Mouse (Mus musculus): ENCODE measurements around the gene Pcbp2. TPM values are rescaled to one million over a fixed set of nuclear protein-coding genes. Genes with fewer than 3 reads are reported as not detected.

The Pcbp2 gene
- polyA plus RNA-seq, 1 experiment from 2014 or later, result 154 TPM

DNA sequence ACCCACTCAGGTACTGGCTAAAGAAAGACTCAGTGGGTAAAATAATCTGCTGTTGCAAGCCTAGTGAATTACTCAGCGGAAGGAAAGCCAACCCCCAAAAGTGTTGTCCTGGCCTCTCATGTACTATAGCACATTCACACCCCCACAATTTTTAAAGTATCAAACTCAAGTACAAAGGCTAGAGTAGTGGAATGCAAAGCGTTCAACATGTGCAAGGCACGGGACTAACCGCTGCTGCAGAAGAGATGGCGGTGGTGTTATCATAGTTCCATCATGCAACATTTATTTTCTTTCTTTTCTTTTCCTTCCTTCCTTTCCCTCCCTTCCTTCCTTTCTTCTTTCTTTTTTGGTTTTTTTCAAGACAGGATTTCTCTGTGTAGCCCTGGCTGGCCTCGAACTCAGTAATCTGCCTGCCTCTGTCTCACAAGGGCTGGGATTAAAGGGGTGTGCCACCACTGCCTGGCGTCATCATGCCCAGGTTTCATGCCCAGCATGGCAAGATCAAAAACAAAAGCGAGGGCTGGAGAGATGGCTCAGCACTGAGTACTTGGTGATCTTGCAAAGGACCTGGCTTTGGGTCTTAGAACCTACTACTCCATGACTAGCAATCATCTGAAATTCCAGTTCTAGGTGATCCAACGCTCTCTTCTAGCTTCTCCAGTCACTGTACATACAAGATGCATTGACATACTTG lies 35.6 kb downstream of the Pcbp2 start:
- Histone ChIP-seq H3K4me2 (replicated peaks; ENCODE audit: low read depth, low read length) (no peak overlapping the region), H3K9ac (replicated peaks; ENCODE audit: low read depth) (no peak overlapping the region), H3K4me3 (ENCODE audit: low read depth, low read length) (no peak overlapping the region), H3K4me1 (ENCODE audit: insufficient read depth, low read depth, low read length) (no peaks in the 10 kb centered on the region; the same call in 1 of the 2 replicates), H3K36me3 (ENCODE audit: insufficient read depth, low read length) (peaks cover 23% of the 10 kb centered on the region), H3K27ac (ENCODE audit: low read length) (no peak overlapping the region), H3K27me3 (replicated peaks; ENCODE audit: insufficient read depth, low read length) (no peaks in the 10 kb centered on the region), H3K9me3 (ENCODE audit: low read length) (no peaks in the 10 kb centered on the region)
- peak; percentile 31; the same call in 1 of the 2 replicates for ATAC-seq
- peak; percentile 50 for DNase-seq (ENCODE audit: low spot score)
- WGBS, result 49% methylated on average over 9 of the region's 9 CpGs
- no peak for TF ChIP-seq EP300 (IDR thresholded peaks at IDR 0.05)
- no peak for TF ChIP-seq CTCF (IDR thresholded peaks at IDR 0.05)

DNA sequence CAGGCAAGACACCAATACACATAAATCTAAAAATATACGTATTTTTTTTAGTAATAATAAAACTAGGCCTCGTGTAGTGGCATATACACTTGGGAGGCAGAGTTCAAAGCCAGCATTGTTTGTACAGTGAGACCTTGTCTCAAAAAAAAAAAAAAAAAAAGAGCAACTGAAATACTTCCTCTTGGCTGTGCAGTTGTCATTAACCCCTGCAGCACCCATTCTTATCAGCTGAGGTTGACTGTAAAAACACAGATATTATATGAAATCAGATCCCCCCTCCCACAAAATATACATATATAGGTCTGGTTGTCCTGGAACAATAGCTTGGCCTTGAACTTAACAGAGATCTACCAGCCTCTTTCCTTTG lies 36.1 kb downstream of the Pcbp2 start:
- H3K4me3 ChIP-seq (ENCODE audit: low read depth, low read length), result no peak overlapping the region
- no peak for ATAC-seq
- H3K27me3 ChIP-seq (replicated peaks; ENCODE audit: insufficient read depth, low read length), result no peaks in the 10 kb centered on the region
- H3K4me1 ChIP-seq (ENCODE audit: insufficient read depth, low read depth, low read length), result no peaks in the 10 kb centered on the region; the same call in 1 of the 2 replicates
- H3K4me2 ChIP-seq (replicated peaks; ENCODE audit: low read depth, low read length), result no peak overlapping the region
- no peak for TF ChIP-seq CTCF (IDR thresholded peaks at IDR 0.05)
- no peak for TF ChIP-seq EP300 (IDR thresholded peaks at IDR 0.05)
- peaks cover 18% of the 10 kb centered on the region; the same call in 1 of the 2 replicates for H3K36me3 ChIP-seq (ENCODE audit: insufficient read depth, low read length)
- no peak for DNase-seq (ENCODE audit: low spot score)
- no peaks in the 10 kb centered on the region for H3K9me3 ChIP-seq (ENCODE audit: low read length)
- WGBS, result 3% methylated on average over 2 of the region's 2 CpGs
- H3K9ac ChIP-seq (replicated peaks; ENCODE audit: low read depth), result no peak overlapping the region
- H3K27ac ChIP-seq (ENCODE audit: low read length), result no peak overlapping the region

DNA sequence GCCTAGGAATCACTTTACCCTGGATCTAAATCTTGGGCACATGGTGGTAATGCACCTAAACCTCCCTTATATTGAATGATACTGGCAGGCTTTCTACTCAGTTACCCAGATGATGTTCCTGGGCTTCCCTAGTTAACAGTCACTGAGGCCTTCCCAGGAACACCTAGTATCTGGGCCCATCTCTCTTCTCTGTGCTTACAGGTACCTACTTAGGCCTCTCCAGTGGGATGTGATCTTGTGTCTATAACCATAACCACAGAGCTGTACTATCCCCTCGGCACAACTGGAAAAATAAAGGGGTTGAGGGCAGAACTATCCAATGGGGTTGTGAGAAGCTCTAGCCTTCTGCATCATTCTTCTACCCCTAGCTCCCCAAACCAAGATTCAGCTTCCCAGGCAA lies 36.5 kb downstream of the Pcbp2 start:
- no peak for TF ChIP-seq EP300 (IDR thresholded peaks at IDR 0.05)
- TF ChIP-seq CTCF (IDR thresholded peaks at IDR 0.05), result no peak
- H3K27me3 ChIP-seq (replicated peaks; ENCODE audit: insufficient read depth, low read length), result no peaks in the 10 kb centered on the region
- H3K27ac ChIP-seq (ENCODE audit: low read length), result no peak overlapping the region
- no peaks in the 10 kb centered on the region for H3K9me3 ChIP-seq (ENCODE audit: low read length)
- H3K9ac ChIP-seq (replicated peaks; ENCODE audit: low read depth), result no peak overlapping the region
- H3K4me1 ChIP-seq (ENCODE audit: insufficient read depth, low read depth, low read length), result no peaks in the 10 kb centered on the region; the same call in 1 of the 2 replicates
- no peak overlapping the region for H3K4me3 ChIP-seq (ENCODE audit: low read depth, low read length)
- WGBS, result 84% methylated on average over 1 of the region's 1 CpGs
- no peak overlapping the region for H3K4me2 ChIP-seq (replicated peaks; ENCODE audit: low read depth, low read length)
- peaks cover 17% of the 10 kb centered on the region; the same call in 1 of the 2 replicates for H3K36me3 ChIP-seq (ENCODE audit: insufficient read depth, low read length)
- no peak for DNase-seq (ENCODE audit: low spot score)
- no peak for ATAC-seq

DNA sequence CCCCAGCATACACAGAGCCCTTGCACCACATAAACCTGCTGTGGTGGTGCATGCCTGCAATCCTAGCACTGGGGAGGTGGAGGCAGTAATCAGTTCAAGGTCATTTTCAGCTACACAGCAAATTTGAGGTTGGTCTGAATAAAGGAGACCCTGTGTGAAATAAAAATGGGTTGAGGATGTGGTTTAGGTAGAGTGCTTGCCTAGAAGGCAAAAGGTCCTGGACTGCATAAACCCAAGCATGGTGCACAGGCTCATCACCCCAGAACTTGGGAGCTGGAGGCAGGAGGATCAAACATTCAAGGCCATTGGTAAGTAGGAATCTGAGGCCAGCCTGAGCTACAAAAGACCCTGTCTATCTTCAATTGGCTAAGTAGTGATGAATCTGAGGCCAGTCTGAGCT lies 37.2 kb downstream of the Pcbp2 start:
- no peaks in the 10 kb centered on the region; the same call in 1 of the 2 replicates for H3K4me1 ChIP-seq (ENCODE audit: insufficient read depth, low read depth, low read length)
- ATAC-seq, result no peak
- no peak overlapping the region for H3K4me2 ChIP-seq (replicated peaks; ENCODE audit: low read depth, low read length)
- H3K36me3 ChIP-seq (ENCODE audit: insufficient read depth, low read length), result peaks cover 16% of the 10 kb centered on the region; the same call in 1 of the 2 replicates
- no peak overlapping the region for H3K4me3 ChIP-seq (ENCODE audit: low read depth, low read length)
- TF ChIP-seq CTCF (IDR thresholded peaks at IDR 0.05), result no peak
- H3K9ac ChIP-seq (replicated peaks; ENCODE audit: low read depth), result no peak overlapping the region
- H3K27ac ChIP-seq (ENCODE audit: low read length), result no peak overlapping the region
- DNase-seq (ENCODE audit: low spot score), result no peak
- no peaks in the 10 kb centered on the region for H3K27me3 ChIP-seq (replicated peaks; ENCODE audit: insufficient read depth, low read length)
- no peaks in the 10 kb centered on the region for H3K9me3 ChIP-seq (ENCODE audit: low read length)

DNA sequence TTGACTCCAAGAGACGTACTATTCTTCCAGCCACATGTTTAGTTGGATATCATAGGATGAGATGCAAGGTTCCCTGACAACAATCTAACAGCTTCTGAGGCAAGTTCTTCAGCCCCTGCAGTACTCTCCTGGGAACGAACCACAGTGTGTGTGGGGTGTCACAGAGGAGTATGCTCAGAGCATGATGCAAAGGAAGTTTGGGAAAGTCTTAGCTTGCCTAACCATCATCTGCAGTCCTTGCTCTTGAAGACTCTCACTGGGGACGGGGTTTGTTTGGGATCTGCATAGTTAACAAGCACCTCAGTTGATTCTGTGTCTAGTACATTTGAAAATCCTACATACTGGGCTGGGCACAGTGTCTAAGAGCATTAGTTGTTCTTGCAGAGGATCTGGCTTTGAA lies 38.0 kb downstream of the Pcbp2 start:
- Histone ChIP-seq H3K4me3 (ENCODE audit: low read depth, low read length) (no peak overlapping the region), H3K4me1 (ENCODE audit: insufficient read depth, low read depth, low read length) (no peaks in the 10 kb centered on the region; the same call in 1 of the 2 replicates), H3K9me3 (ENCODE audit: low read length) (no peaks in the 10 kb centered on the region), H3K27me3 (replicated peaks; ENCODE audit: insufficient read depth, low read length) (no peaks in the 10 kb centered on the region), H3K4me2 (replicated peaks; ENCODE audit: low read depth, low read length) (no peak overlapping the region), H3K27ac (ENCODE audit: low read length) (no peak overlapping the region), H3K9ac (replicated peaks; ENCODE audit: low read depth) (no peak overlapping the region), H3K36me3 (ENCODE audit: insufficient read depth, low read length) (peaks cover 8% of the 10 kb centered on the region; the same call in 1 of the 2 replicates)
- ATAC-seq (no peak), DNase-seq (ENCODE audit: low spot score) (no peak)
- TF ChIP-seq EP300 (IDR thresholded peaks at IDR 0.05) (no peak), CTCF (IDR thresholded peaks at IDR 0.05) (no peak)
- WGBS, result 76% methylated on average over 3 of the region's 3 CpGs

DNA sequence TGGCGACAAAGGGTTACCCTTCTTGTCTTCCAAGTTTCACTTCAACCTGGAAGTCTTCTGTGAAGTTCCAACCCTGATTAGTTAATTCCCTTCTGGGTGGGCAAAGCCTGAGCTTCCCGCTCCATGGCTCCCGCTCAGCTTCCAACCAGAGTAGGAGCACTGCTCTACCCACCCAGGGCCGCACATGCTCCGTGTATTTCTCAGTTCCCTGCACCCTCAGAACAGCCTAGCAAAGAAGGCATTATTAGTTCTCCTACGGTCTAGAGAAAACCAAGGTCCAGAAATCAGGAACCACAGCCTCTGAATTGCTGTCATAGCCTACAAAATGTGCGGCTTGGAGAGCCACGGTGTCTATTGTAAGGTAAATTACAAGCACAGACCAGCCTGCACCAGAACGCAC lies 39.8 kb downstream of the Pcbp2 start:
- no peak for DNase-seq (ENCODE audit: low spot score)
- TF ChIP-seq EP300 (IDR thresholded peaks at IDR 0.05), result no peak
- TF ChIP-seq CTCF (IDR thresholded peaks at IDR 0.05), result no peak

More for the DNA sequence above, 39.8 kb downstream of the Pcbp2 start:
- Histone ChIP-seq H3K9ac (replicated peaks; ENCODE audit: low read depth) (peak overlapping the region; percentile 50), H3K27me3 (replicated peaks; ENCODE audit: insufficient read depth, low read length) (no peaks in the 10 kb centered on the region), H3K4me2 (replicated peaks; ENCODE audit: low read depth, low read length) (peak overlapping the region; percentile 99), H3K27ac (ENCODE audit: low read length) (peak overlapping the region; percentile 57), H3K4me3 (ENCODE audit: low read depth, low read length) (peak overlapping the region; percentile 60), H3K4me1 (ENCODE audit: insufficient read depth, low read depth, low read length) (no peaks in the 10 kb centered on the region; the same call in 1 of the 2 replicates), H3K36me3 (ENCODE audit: insufficient read depth, low read length) (no peaks in the 10 kb centered on the region), H3K9me3 (ENCODE audit: low read length) (no peaks in the 10 kb centered on the region)
- peak; percentile 27 for ATAC-seq
- 8% methylated on average over 9 of the region's 9 CpGs for WGBS

All from lung, postnatal 0 days (tissue).